Mouse (Mus musculus): ENCODE data around the gene Olfr1459. TPM values are rescaled to one million over a fixed set of nuclear protein-coding genes. Genes with fewer than 3 reads are reported as not detected.

Gene Olfr1459
- total RNA-seq (2017), result not detected in 2 replicates

DNA sequence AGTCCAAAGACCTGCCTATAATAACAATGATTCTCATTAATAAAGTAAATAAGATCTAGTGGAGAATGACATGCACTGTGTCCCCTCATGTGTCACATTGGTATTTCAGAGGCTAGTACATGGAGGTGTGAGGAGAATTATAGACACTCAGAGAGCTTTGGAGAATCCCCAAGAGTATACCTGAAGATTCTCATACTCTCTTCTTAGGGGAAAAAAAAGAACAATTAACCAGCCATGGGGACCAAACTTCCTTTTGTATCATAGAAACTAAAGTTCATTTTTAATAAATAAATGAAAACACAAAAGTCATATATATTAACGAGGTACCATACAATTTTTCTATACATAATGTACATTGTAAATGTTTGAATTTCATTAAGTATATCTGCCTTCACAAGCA, at the start of gene Olfr1459:
TSS of gene Olfr1459 (minus strand) at position 101 of the 400 bp plus-strand sequence.
- ATAC-seq (replicated peaks in 1 of 2; ENCODE audit: insufficient read depth in 1 of 2, low FRiP score in 2 of 2, low TSS enrichment in 1 of 2, low read depth in 1 of 2, poor library complexity in 2 of 2, severe bottlenecking in 2 of 2), result no peak

DNA sequence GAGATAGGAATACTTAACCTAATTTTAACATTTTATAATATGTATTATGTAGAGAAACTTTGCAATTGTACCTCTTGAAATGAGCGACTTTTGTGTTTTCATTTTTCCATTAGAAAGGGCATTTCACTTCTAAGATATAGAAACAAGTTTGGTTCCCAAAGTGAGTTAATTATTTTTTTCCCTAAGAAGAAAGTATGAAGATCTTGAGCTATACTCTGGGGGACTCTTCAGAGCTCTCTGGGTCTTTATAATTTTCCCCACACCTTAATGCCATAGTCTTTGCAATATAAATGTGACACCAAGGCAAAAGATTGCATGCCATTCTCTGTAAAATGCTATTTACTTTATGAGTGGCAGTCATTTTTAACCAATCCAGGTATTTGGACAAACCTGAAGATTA, 36.1 kb upstream of the Olfr1459 start, which contains the start of gene Olfr1462:
TSS of gene Olfr1462 (plus strand) at position 301 of the 400 bp plus-strand sequence.
- no peak for ATAC-seq (replicated peaks in 1 of 2; ENCODE audit: insufficient read depth in 1 of 2, low FRiP score in 2 of 2, low TSS enrichment in 1 of 2, low read depth in 1 of 2, poor library complexity in 2 of 2, severe bottlenecking in 2 of 2)

DNA sequence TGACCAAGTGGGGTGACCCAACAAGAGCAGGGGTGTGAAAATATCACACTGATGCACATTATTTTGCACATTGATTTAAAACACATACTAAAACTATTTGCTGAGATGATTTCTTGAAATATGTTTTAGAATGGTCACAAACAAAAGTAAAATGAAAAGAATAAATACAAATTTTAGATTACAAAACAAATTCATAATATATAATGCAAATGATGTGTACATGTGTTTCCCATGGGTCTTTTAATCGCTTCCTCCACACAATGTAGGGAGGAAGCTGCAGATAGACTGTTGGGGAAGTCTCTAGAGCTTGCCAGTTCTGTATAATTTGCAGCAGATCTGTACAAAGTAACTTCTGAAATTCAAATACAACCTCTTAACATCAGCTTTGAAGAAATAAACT, 13.4 kb upstream of the Olfr1459 start, which contains the start of gene Olfr1461:
TSS of gene Olfr1461 (plus strand) at position 301 of the 400 bp plus-strand sequence.
- ATAC-seq (replicated peaks in 1 of 2; ENCODE audit: insufficient read depth in 1 of 2, low FRiP score in 2 of 2, low TSS enrichment in 1 of 2, low read depth in 1 of 2, poor library complexity in 2 of 2, severe bottlenecking in 2 of 2), result no peak

DNA sequence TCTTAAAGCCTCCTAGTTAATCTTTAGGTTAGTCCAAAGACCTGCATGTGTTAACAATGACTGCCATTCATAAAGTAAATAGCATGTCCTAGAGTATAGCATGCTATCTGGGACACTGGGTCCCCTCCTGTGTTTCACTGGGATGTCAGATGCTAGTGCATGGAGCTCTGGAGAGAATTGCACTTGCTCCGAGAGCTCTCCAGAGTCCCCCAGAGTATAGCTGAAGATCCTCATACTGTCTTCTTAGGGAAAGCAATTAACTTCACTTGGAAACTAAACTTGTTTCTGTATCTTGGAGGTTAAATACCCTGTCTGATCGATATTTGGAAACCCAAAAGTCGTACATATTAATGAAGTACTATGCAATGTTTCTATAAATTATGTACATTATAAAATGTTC, 42.7 kb downstream of the Olfr1459 start, which contains the start of gene Olfr1458:
TSS of gene Olfr1458 (minus strand) at position 101 of the 400 bp plus-strand sequence.
- no peak for ATAC-seq (replicated peaks in 1 of 2; ENCODE audit: insufficient read depth in 1 of 2, low FRiP score in 2 of 2, low TSS enrichment in 1 of 2, low read depth in 1 of 2, poor library complexity in 2 of 2, severe bottlenecking in 2 of 2)

DNA sequence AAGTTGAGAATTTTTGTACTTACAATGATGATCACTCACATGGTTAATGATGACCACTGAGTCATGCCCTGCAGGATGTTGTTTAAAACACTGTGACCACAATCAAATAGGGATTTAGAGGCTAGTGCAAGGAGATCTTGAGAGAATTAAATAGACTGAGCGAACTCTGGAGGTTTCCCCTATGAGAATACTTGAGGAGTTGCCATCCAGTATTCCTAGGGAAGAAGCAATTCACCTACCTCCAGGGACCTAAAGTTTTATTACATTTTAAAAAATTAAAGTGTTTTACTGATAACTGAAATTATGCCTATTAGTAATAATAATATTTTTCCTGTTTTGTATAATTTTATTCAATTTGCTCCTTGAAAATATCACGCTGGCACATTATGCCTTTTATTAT, 51.6 kb downstream of the Olfr1459 start, which contains the start of gene Olfr1457:
TSS of gene Olfr1457 (minus strand) at position 101 of the 400 bp plus-strand sequence.
- no peak for ATAC-seq (replicated peaks in 1 of 2; ENCODE audit: insufficient read depth in 1 of 2, low FRiP score in 2 of 2, low TSS enrichment in 1 of 2, low read depth in 1 of 2, poor library complexity in 2 of 2, severe bottlenecking in 2 of 2)

DNA sequence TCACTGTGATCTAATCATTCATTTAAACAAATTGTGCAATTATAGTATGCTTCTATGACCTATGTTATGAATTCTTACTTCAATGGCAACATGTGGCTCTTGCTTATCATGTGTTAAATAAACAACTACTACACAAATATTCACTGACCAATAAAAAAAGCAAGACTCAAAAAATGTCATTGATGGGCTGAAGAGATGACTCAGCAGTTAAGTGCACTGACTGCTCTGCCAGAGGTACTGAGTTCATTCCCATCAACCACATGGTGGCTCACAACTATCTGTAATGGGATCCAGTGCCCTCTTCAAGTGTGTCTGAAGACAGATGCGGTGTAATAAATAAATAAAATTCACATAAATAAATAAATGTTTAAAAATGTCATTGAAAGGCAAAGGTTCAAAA, 55.4 kb downstream of the Olfr1459 start:
- no peak for ATAC-seq (replicated peaks in 1 of 2; ENCODE audit: insufficient read depth in 1 of 2, low FRiP score in 2 of 2, low TSS enrichment in 1 of 2, low read depth in 1 of 2, poor library complexity in 2 of 2, severe bottlenecking in 2 of 2)

Other genes starting within 250 kb of the Olfr1459 start
- gene Olfr1447, start 245.8 kb downstream of the Olfr1459 start, total RNA-seq (2017), result not detected in 2 replicates
- gene Olfr1448, start 225.1 kb downstream of the Olfr1459 start, total RNA-seq (2017), result not detected in 2 replicates
- gene Olfr1449, start 218.7 kb downstream of the Olfr1459 start, total RNA-seq (2017), result not detected in 2 replicates
- gene Olfr1450, start 199.3 kb downstream of the Olfr1459 start, total RNA-seq (2017), result not detected in 2 replicates
- not detected in 2 replicates for gene Olfr1451, start 154.5 kb downstream of the Olfr1459 start, total RNA-seq (2017)
- gene Olfr1453, start 121.2 kb downstream of the Olfr1459 start, total RNA-seq (2017), result not detected in 2 replicates
- gene Olfr1454, start 88.9 kb downstream of the Olfr1459 start, total RNA-seq (2017), result not detected in 2 replicates
- gene Olfr1457, start 51.7 kb downstream of the Olfr1459 start, total RNA-seq (2017), result not detected in 2 replicates
- gene Olfr1458, start 42.8 kb downstream of the Olfr1459 start, total RNA-seq (2017), result not detected in 2 replicates
- not detected in 2 replicates for gene Olfr1461, start 13.5 kb upstream of the Olfr1459 start, total RNA-seq (2017)
- gene Olfr1462, start 36.2 kb upstream of the Olfr1459 start, total RNA-seq (2017), result not detected in 2 replicates
- gene Olfr1463, start 81.8 kb upstream of the Olfr1459 start, total RNA-seq (2017), result not detected in 2 replicates
- not detected in 2 replicates for gene Olfr1465, start 166.0 kb upstream of the Olfr1459 start, total RNA-seq (2017)
- gene Olfr1466, start 189.3 kb upstream of the Olfr1459 start, total RNA-seq (2017), result not detected in 2 replicates
- not detected in 2 replicates for gene Olfr1467, start 212.7 kb upstream of the Olfr1459 start, total RNA-seq (2017)